Mouse (Mus musculus) hindbrain, embryonic 13.5 days (tissue): ENCODE results near the gene Isg20l2. TPM values are rescaled to one million over a fixed set of nuclear protein-coding genes. Genes with fewer than 3 reads are reported as not detected.

ENCODE experiments used
- ATAC-seq: fragments of 200-750 bp; cut with Nextera tagmentation; 2 replicates; pipeline ENCODE4 v1.8.0; 2017; ENCODE audit warnings: moderate TSS enrichment; ENCODE audit not compliant: low FRiP score
- H3K27ac ChIP-seq: fragments of 300-500 bp; sonication (generic); 2 replicates; pipeline ENCODE4 v1.5.1; 2015; ENCODE audit warnings: inconsistent platforms, mild to moderate bottlenecking, moderate library complexity
- H3K27me3 ChIP-seq: fragments of 300-500 bp; sonication (generic); 2 replicates; pipeline ENCODE4 v1.6.1; 2015; ENCODE audit warnings: mild to moderate bottlenecking, inconsistent platforms
- H3K36me3 ChIP-seq: fragments of 300-500 bp; sonication (generic); 2 replicates; pipeline ENCODE4 v1.6.1; 2015; ENCODE audit warnings: mild to moderate bottlenecking, inconsistent platforms
- H3K4me1 ChIP-seq: fragments of 300-500 bp; sonication (generic); replicated peaks from 2 replicates; pipeline ENCODE4 v1.6.1; 2015; ENCODE audit warnings: inconsistent platforms
- H3K4me2 ChIP-seq: fragments of 300-500 bp; sonication (generic); 2 replicates; pipeline ENCODE4 v1.6.1; 2015; ENCODE audit warnings: inconsistent platforms, mild to moderate bottlenecking, moderate library complexity
- H3K4me3 ChIP-seq: fragments of 300-500 bp; sonication (generic); 2 replicates; pipeline ENCODE4 v1.5.1; 2015; ENCODE audit warnings: mild to moderate bottlenecking, inconsistent platforms
- H3K9ac ChIP-seq: fragments of 300-500 bp; sonication (generic); 2 replicates; pipeline ENCODE4 v1.6.1; 2015; ENCODE audit warnings: mild to moderate bottlenecking, inconsistent platforms
- H3K9me3 ChIP-seq: fragments of 300-500 bp; sonication (generic); 2 replicates; pipeline ENCODE4 v1.6.1; 2016; ENCODE audit warnings: inconsistent platforms
- WGBS: fragments of 180-500 bp; shearing (Covaris S2); methylation state at CpG from one replicate; pipeline ENCODE4 v1.1.7; 2015; 5-methylcytosine and 5-hydroxymethylcytosine counted together
- polyA plus RNA-seq: library from polyadenylated mRNA; unstranded; fragments of >200 nt; fragmentation: Nextera tagmentation; extraction: Ambion mirVana; gene quantifications from 2 replicates; pipeline ENCODE4 v1.2.1, GENCODE M21; 2015

The Isg20l2 gene
- polyA plus RNA-seq, 1 experiment from 2014 or later = 40.7 TPM

- peaks cover 49% of the 10 kb centered on the region for H3K4me1 ChIP-seq
- peak overlapping the region; percentile 83 for H3K27ac ChIP-seq
- no peak for ATAC-seq
- H3K36me3 ChIP-seq = peaks cover 8% of the 10 kb centered on the region; the same call in 1 of the 2 replicates
- H3K9ac ChIP-seq = peak overlapping the region; percentile 84
- peak overlapping the region; percentile 60 for H3K4me3 ChIP-seq
- no peaks in the 10 kb centered on the region for H3K9me3 ChIP-seq
- WGBS = 19% methylated on average over 5 of the region's 5 CpGs
- peaks cover 13% of the 10 kb centered on the region; the same call in 1 of the 2 replicates for H3K27me3 ChIP-seq
- peak overlapping the region; percentile 95 for H3K4me2 ChIP-seq
These were observed 42.7 kb downstream of the Isg20l2 start for GRCm38 (mm10) chr3:87972776-87973175.

- WGBS = 9% methylated on average over 14 of the region's 14 CpGs
- Histone ChIP-seq H3K4me1 (peaks cover 49% of the 10 kb centered on the region), H3K36me3 (peaks cover 13% of the 10 kb centered on the region; the same call in 1 of the 2 replicates), H3K4me2 (peak overlapping the region; percentile 95), H3K27me3 (peaks cover 13% of the 10 kb centered on the region; the same call in 1 of the 2 replicates), H3K27ac (peak overlapping the region; percentile 83), H3K9me3 (no peaks in the 10 kb centered on the region), H3K9ac (peak overlapping the region; percentile 84), H3K4me3 (peak overlapping the region; percentile 60)
- no peak for ATAC-seq
These were observed 43.7 kb downstream of the Isg20l2 start for GRCm38 (mm10) chr3:87973593-87974380.

GRCm38 (mm10) chr3:87974381-87974987 lies 44.4 kb downstream of the Isg20l2 start:
- peaks cover 15% of the 10 kb centered on the region; the same call in 1 of the 2 replicates for H3K36me3 ChIP-seq
- H3K4me1 ChIP-seq = peaks cover 49% of the 10 kb centered on the region

GRCm38 (mm10) chr3:87979493-87979892 lies 49.4 kb downstream of the Isg20l2 start:
- Histone ChIP-seq H3K9ac (no peak overlapping the region), H3K4me2 (no peak overlapping the region), H3K27me3 (no peaks in the 10 kb centered on the region), H3K9me3 (no peaks in the 10 kb centered on the region), H3K4me3 (no peak overlapping the region), H3K36me3 (peaks cover 16% of the 10 kb centered on the region; the same call in 1 of the 2 replicates), H3K4me1 (peaks cover 56% of the 10 kb centered on the region), H3K27ac (no peak overlapping the region)
- ATAC-seq = no peak
- WGBS = 85% methylated on average over 5 of the region's 5 CpGs

More at GRCm38 (mm10) chr3:87974381-87974987, 44.4 kb downstream of the Isg20l2 start:
- Histone ChIP-seq H3K4me3 (peak overlapping the region; percentile 60), H3K9me3 (no peaks in the 10 kb centered on the region), H3K9ac (peak overlapping the region; percentile 84), H3K27ac (peak overlapping the region; percentile 83), H3K4me2 (peak overlapping the region; percentile 95), H3K27me3 (peaks cover 13% of the 10 kb centered on the region; the same call in 1 of the 2 replicates)
- peak; percentile 46 for ATAC-seq
- WGBS = 9% methylated on average over 12 of the region's 12 CpGs

- Histone ChIP-seq H3K4me1 (peaks cover 55% of the 10 kb centered on the region), H3K9ac (peak overlapping the region; percentile 35; the same call in 1 of the 2 replicates), H3K4me2 (no peak overlapping the region), H3K36me3 (peaks cover 16% of the 10 kb centered on the region; the same call in 1 of the 2 replicates), H3K27me3 (no peaks in the 10 kb centered on the region), H3K4me3 (no peak overlapping the region), H3K9me3 (no peaks in the 10 kb centered on the region), H3K27ac (peak overlapping the region; percentile 52; the same call in 1 of the 2 replicates)
- no peak for ATAC-seq
- 75% methylated on average over 3 of the region's 3 CpGs for WGBS
These were observed 50.0 kb downstream of the Isg20l2 start for GRCm38 (mm10) chr3:87980085-87980484.

- H3K9ac ChIP-seq = peak overlapping the region; percentile 35; the same call in 1 of the 2 replicates
- peaks cover 61% of the 10 kb centered on the region for H3K4me1 ChIP-seq
- ATAC-seq = no peak
- no peak overlapping the region for H3K4me2 ChIP-seq
- no peak overlapping the region for H3K4me3 ChIP-seq
- H3K27ac ChIP-seq = peak overlapping the region; percentile 52; the same call in 1 of the 2 replicates
- 70% methylated on average over 5 of the region's 5 CpGs for WGBS
- H3K27me3 ChIP-seq = no peaks in the 10 kb centered on the region
- peaks cover 12% of the 10 kb centered on the region; the same call in 1 of the 2 replicates for H3K36me3 ChIP-seq
- no peaks in the 10 kb centered on the region for H3K9me3 ChIP-seq
These were observed 50.6 kb downstream of the Isg20l2 start for GRCm38 (mm10) chr3:87980728-87981127.

GRCm38 (mm10) chr3:87981214-87981760 lies 51.2 kb downstream of the Isg20l2 start:
- Histone ChIP-seq H3K27me3 (no peaks in the 10 kb centered on the region), H3K9me3 (no peaks in the 10 kb centered on the region), H3K4me1 (peaks cover 67% of the 10 kb centered on the region), H3K27ac (0 out of 2 replicates have a peak overlapping the region, but pooled peaks have one; percentile 52), H3K4me3 (no peak overlapping the region), H3K36me3 (peaks cover 12% of the 10 kb centered on the region; the same call in 1 of the 2 replicates), H3K4me2 (no peak overlapping the region), H3K9ac (no peak overlapping the region)
- ATAC-seq = no peak
- WGBS = 82% methylated on average over 6 of the region's 6 CpGs

GRCm38 (mm10) chr3:87981894-87982835 lies 52.1 kb downstream of the Isg20l2 start:
- peak overlapping the region; percentile 38; the same call in 1 of the 2 replicates for H3K4me2 ChIP-seq
- 31% methylated on average over 11 of the region's 12 CpGs for WGBS
- no peaks in the 10 kb centered on the region for H3K27me3 ChIP-seq
- no peak overlapping the region for H3K4me3 ChIP-seq
- peaks cover 75% of the 10 kb centered on the region for H3K4me1 ChIP-seq
- H3K36me3 ChIP-seq = peaks cover 12% of the 10 kb centered on the region; the same call in 1 of the 2 replicates
- ATAC-seq = no peak
- peak overlapping the region; percentile 43; the same call in 1 of the 2 replicates for H3K9ac ChIP-seq
- peak overlapping the region; percentile 71 for H3K27ac ChIP-seq
- no peaks in the 10 kb centered on the region for H3K9me3 ChIP-seq

GRCm38 (mm10) chr3:87982836-87983601 lies 52.9 kb downstream of the Isg20l2 start:
- peak overlapping the region; percentile 71 for H3K27ac ChIP-seq
- no peak for ATAC-seq
- peaks cover 5% of the 10 kb centered on the region; the same call in 1 of the 2 replicates for H3K36me3 ChIP-seq
- 6% methylated on average over 13 of the region's 13 CpGs for WGBS
- no peaks in the 10 kb centered on the region for H3K9me3 ChIP-seq
- H3K27me3 ChIP-seq = no peaks in the 10 kb centered on the region
- H3K4me1 ChIP-seq = peaks cover 84% of the 10 kb centered on the region
- no peak overlapping the region for H3K4me3 ChIP-seq
- H3K9ac ChIP-seq = peak overlapping the region; percentile 43; the same call in 1 of the 2 replicates
- H3K4me2 ChIP-seq = peak overlapping the region; percentile 38

- Histone ChIP-seq H3K27me3 (peaks cover 4% of the 10 kb centered on the region; the same call in 1 of the 2 replicates), H3K9me3 (no peaks in the 10 kb centered on the region), H3K4me2 (peak overlapping the region; percentile 38), H3K27ac (peak overlapping the region; percentile 20; the same call in 1 of the 2 replicates), H3K9ac (peak overlapping the region; percentile 43; the same call in 1 of the 2 replicates), H3K4me1 (peaks cover 90% of the 10 kb centered on the region), H3K36me3 (0 out of 2 replicates have a peak, but pooled peaks cover 3% of the 10 kb centered on the region), H3K4me3 (no peak overlapping the region)
- 43% methylated on average over 6 of the region's 6 CpGs for WGBS
- no peak for ATAC-seq
These were observed 53.5 kb downstream of the Isg20l2 start for GRCm38 (mm10) chr3:87983627-87984026.
